Mouse (Mus musculus): ENCODE measurements at regions not wholly inside any gene's neighbourhood (a gene's known extent, or its start where the extent isn't known, plus 50 kb on each side); places are given as distances from the start of the nearest gene placed in this dataset.

- H3K9me3 ChIP-seq (replicated peaks; ENCODE audit: low read length) = no peaks in the 10 kb centered on the region
- no peak for DNase-seq (ENCODE audit: extremely low read depth)
- TF ChIP-seq RAD21 (IDR thresholded peaks at IDR 0.05; ENCODE audit: low read depth, low read length) (no peak), UBTF (IDR thresholded peaks at IDR 0.05; ENCODE audit: low read depth, low read length) (no peak), POLR2AphosphoS2 (IDR thresholded peaks at IDR 0.05; ENCODE audit: low read depth, low read length) (no peak), NELFE (IDR thresholded peaks at IDR 0.05; ENCODE audit: low read depth, low read length) (no peak), GABPA (IDR thresholded peaks at IDR 0.05; ENCODE audit: insufficient replicate concordance, low read depth, low read length) (no peak), USF2 (conservative IDR thresholded peaks at IDR 0.05; ENCODE audit: low read depth, low read length) (no peak), RCOR1 (conservative IDR thresholded peaks at IDR 0.05; ENCODE audit: low read depth, low read length) (no peak), MAFK (IDR thresholded peaks at IDR 0.05; ENCODE audit: insufficient replicate concordance, low read length) (no peak), TCF12 (IDR thresholded peaks at IDR 0.05; ENCODE audit: low read depth, low read length) (no peak), CHD1 (IDR thresholded peaks at IDR 0.05; ENCODE audit: low read depth, low read length) (no peak), POLR2A (IDR thresholded peaks at IDR 0.05; ENCODE audit: low read depth, low read length) (no peak), IRF4 (IDR thresholded peaks at IDR 0.05; ENCODE audit: low read depth, low read length) (no peak), NRF1 (IDR thresholded peaks at IDR 0.05; ENCODE audit: low read depth, low read length) (no peak)
- H3K79me2 ChIP-seq (replicated peaks; ENCODE audit: control insufficient read depth, extremely low read depth, insufficient read depth, poor library complexity, severe bottlenecking) = no peaks in the 10 kb centered on the region
- H3K27me3 ChIP-seq (replicated peaks) = no peaks in the 10 kb centered on the region
- no peak overlapping the region for H3K4me2 ChIP-seq (ENCODE audit: insufficient read depth, low read depth, poor library complexity, severe bottlenecking)
- dilution Hi-C loops (cut with MboI; ENCODE audit: extremely low pct_ligation_motif_present, extremely low pct_unique_long_range_greater_than_20kb, low sequenced_read_pairs) (no loop called here), in situ Hi-C loops (cut with MboI; ENCODE audit: low pct_ligation_motif_present, low pct_unique_long_range_greater_than_20kb, low sequenced_read_pairs) (no loop called here)
- no peak overlapping the region for H3K27ac ChIP-seq (ENCODE audit: insufficient read depth, low read depth)
- H3K36me3 ChIP-seq (replicated peaks in 1 of 2; ENCODE audit: control insufficient read depth in 1 of 2, insufficient read depth in 1 of 2, low read length in 1 of 2) = no peaks in the 10 kb centered on the region
- peaks cover 0 to 3% of the 10 kb centered on the region in 2 experiments; a peak in 2 of 4 replicates for H3K4me1 ChIP-seq (ENCODE audit: control insufficient read depth in 1 of 2, insufficient read depth in 2 of 2)
- no peak overlapping the region for H3K4me3 ChIP-seq (replicated peaks in 1 of 3; ENCODE audit: low read depth in 2 of 3, low read length in 2 of 3, poor library complexity in 1 of 3)
- no peak overlapping the region for H3K9ac ChIP-seq (ENCODE audit: insufficient read depth, low read depth)
Observed at GRCm38 (mm10) chr6:52416491-52416890, 103.2 kb downstream of the Evx1 start.

- in situ Hi-C loops (cut with MboI; ENCODE audit: low pct_ligation_motif_present, low pct_unique_long_range_greater_than_20kb, low sequenced_read_pairs) = no loop called here
- no peaks in the 10 kb centered on the region for H3K27me3 ChIP-seq (replicated peaks)
Observed at GRCm38 (mm10) chr6:52417439-52418124, 104.3 kb downstream of the Evx1 start.

More at GRCm38 (mm10) chr6:52417439-52418124, 104.3 kb downstream of the Evx1 start:
- dilution Hi-C loops (cut with MboI; ENCODE audit: extremely low pct_ligation_motif_present, extremely low pct_unique_long_range_greater_than_20kb, low sequenced_read_pairs) = no loop called here
- Histone ChIP-seq H3K9ac (ENCODE audit: insufficient read depth, low read depth) (no peak overlapping the region), H3K36me3 (replicated peaks in 1 of 2; ENCODE audit: control insufficient read depth in 1 of 2, insufficient read depth in 1 of 2, low read length in 1 of 2) (no peaks in the 10 kb centered on the region), H3K4me2 (ENCODE audit: insufficient read depth, low read depth, poor library complexity, severe bottlenecking) (no peak overlapping the region), H3K27ac (ENCODE audit: insufficient read depth, low read depth) (no peak overlapping the region), H3K4me1 (ENCODE audit: control insufficient read depth in 1 of 2, insufficient read depth in 2 of 2) (no peaks in the 10 kb centered on the region), H3K79me2 (replicated peaks; ENCODE audit: control insufficient read depth, extremely low read depth, insufficient read depth, poor library complexity, severe bottlenecking) (no peaks in the 10 kb centered on the region), H3K9me3 (replicated peaks; ENCODE audit: low read length) (no peaks in the 10 kb centered on the region), H3K4me3 (replicated peaks in 1 of 3; ENCODE audit: low read depth in 2 of 3, low read length in 2 of 3, poor library complexity in 1 of 3) (no peak overlapping the region)
- DNase-seq (ENCODE audit: extremely low read depth) = no peak
- no peak for TF ChIP-seq RAD21 (IDR thresholded peaks at IDR 0.05; ENCODE audit: low read depth, low read length)
- no peak for TF ChIP-seq SMC3 (IDR thresholded peaks at IDR 0.05; ENCODE audit: low read depth, low read length)
- TF ChIP-seq ZMIZ1 (IDR thresholded peaks at IDR 0.05; ENCODE audit: low read depth, low read length) = no peak
- no peak for TF ChIP-seq HCFC1 (IDR thresholded peaks at IDR 0.05; ENCODE audit: low read depth, low read length)
- TF ChIP-seq EP300 (IDR thresholded peaks at IDR 0.05; ENCODE audit: low read length) = no peak
- no peak for TF ChIP-seq NRF1 (IDR thresholded peaks at IDR 0.05; ENCODE audit: low read depth, low read length)
- no peak for TF ChIP-seq E2F4 (IDR thresholded peaks at IDR 0.05; ENCODE audit: insufficient replicate concordance, low read depth, low read length)
- no peak for TF ChIP-seq ZNF384 (IDR thresholded peaks at IDR 0.05; ENCODE audit: low read depth, low read length)

Data from CH12.LX (cell line).